Comparison of ENCODE assay signal across 29 mouse cellular contexts in genomic region chr15:100379658-100380057, GRCm38 (mm10). TPM values are rescaled to one million over a fixed set of nuclear protein-coding genes. Genes with fewer than 3 reads are reported as not detected.
A peak's percentile ranks its signal among the peaks of the same experiment; 100 is the strongest.
DNase-seq lines count a peak whose midpoint lies in the region; ATAC-seq and TF ChIP-seq lines count a peak whose summit lies in the region.
"Had no signal": no experiment of that assay in that cellular context is flagged by ENCODE, and none has a peak within 500 bp of the region (broad histone marks: within the 10 kb centered on the region; RNA-seq: fewer than 3 reads in every experiment).

No protein-coding gene starts in this region.

- in situ Hi-C loops in CH12.LX (cut with MboI; ENCODE audit: low pct_ligation_motif_present, low pct_unique_long_range_greater_than_20kb, low sequenced_read_pairs), result loop anchor here (5.0 kb wide), 1 partner anchor 73 kb away; no protein-coding TSS in a partner anchor

- no peak overlapping the region for H3K4me3 ChIP-seq in forebrain, embryonic 11.5 days (ENCODE audit: low read depth, low read length)
- no peak overlapping the region for H3K4me3 ChIP-seq in forebrain, embryonic 16.5 days (replicated peaks; ENCODE audit: low read length)
- H3K4me3 ChIP-seq in lung, postnatal 0 days (ENCODE audit: low read depth, low read length), result no peak overlapping the region
- peak overlapping the region in 1 of 3 experiments; percentile 19 for H3K4me3 ChIP-seq in CH12.LX (replicated peaks in 1 of 3; ENCODE audit: low read depth in 2 of 3, low read length in 2 of 3, poor library complexity in 1 of 3)
- H3K4me3 ChIP-seq in thymus, adult 2 months (ENCODE audit: control insufficient read depth, insufficient read depth, low read length), result no peak overlapping the region
- H3K4me3 ChIP-seq: embryonic facial prominence, embryonic 13.5 days; embryonic facial prominence, embryonic 15.5 days; erythroblast, embryonic 14.5 days; forebrain, embryonic 10.5 days; forebrain, embryonic 13.5 days; forebrain, embryonic 15.5 days had no signal

- 91% methylated on average over 8 of the region's 8 CpGs for WGBS in forebrain, embryonic 11.5 days
- 91% methylated on average over 8 of the region's 8 CpGs for WGBS in forebrain, embryonic 16.5 days
- 59% methylated on average over 8 of the region's 8 CpGs for WGBS in lung, postnatal 0 days
- WGBS in thymus, adult 2 months, result 91% methylated on average over 8 of the region's 8 CpGs

- no peaks in the 10 kb centered on the region for H3K79me2 ChIP-seq in CH12.LX (replicated peaks; ENCODE audit: control insufficient read depth, extremely low read depth, insufficient read depth, poor library complexity, severe bottlenecking)

- H3K4me2 ChIP-seq in forebrain, embryonic 11.5 days (ENCODE audit: low read depth, low read length, severe bottlenecking), result no peak overlapping the region
- no peak overlapping the region for H3K4me2 ChIP-seq in forebrain, embryonic 16.5 days (ENCODE audit: low read length)
- H3K4me2 ChIP-seq in lung, postnatal 0 days (replicated peaks; ENCODE audit: low read depth, low read length), result no peak overlapping the region
- H3K4me2 ChIP-seq in CH12.LX (ENCODE audit: insufficient read depth, low read depth, poor library complexity, severe bottlenecking), result peak overlapping the region; percentile 61
- H3K4me2 ChIP-seq: embryonic facial prominence, embryonic 13.5 days; embryonic facial prominence, embryonic 15.5 days; forebrain, embryonic 13.5 days; forebrain, embryonic 15.5 days had no signal

- H3K4me1 ChIP-seq in forebrain, embryonic 11.5 days (replicated peaks; ENCODE audit: control insufficient read depth, insufficient read depth, low read length), result no peaks in the 10 kb centered on the region
- H3K4me1 ChIP-seq in forebrain, embryonic 16.5 days (replicated peaks; ENCODE audit: control insufficient read depth, insufficient read depth, low read length), result no peaks in the 10 kb centered on the region
- no peaks in the 10 kb centered on the region for H3K4me1 ChIP-seq in lung, postnatal 0 days (ENCODE audit: insufficient read depth, low read depth, low read length)
- peaks cover 0 to 3% of the 10 kb centered on the region in 2 experiments; a peak in 2 of 4 replicates for H3K4me1 ChIP-seq in CH12.LX (ENCODE audit: control insufficient read depth in 1 of 2, insufficient read depth in 2 of 2)
- no peaks in the 10 kb centered on the region for H3K4me1 ChIP-seq in thymus, adult 2 months (replicated peaks; ENCODE audit: control insufficient read depth, insufficient read depth, low read length)
- H3K4me1 ChIP-seq: embryonic facial prominence, embryonic 15.5 days; forebrain, embryonic 10.5 days; forebrain, embryonic 13.5 days; forebrain, embryonic 15.5 days had no signal

- no peak for TF ChIP-seq CTCF in lung, postnatal 0 days (IDR thresholded peaks at IDR 0.05)
- no peak for TF ChIP-seq CTCF in CH12.LX (conservative IDR thresholded peaks at IDR 0.05 in 1 of 2, IDR thresholded peaks at IDR 0.05 in 1 of 2; ENCODE audit: low read depth in 2 of 2, low read length in 2 of 2)
- TF ChIP-seq CTCF in thymus, adult 2 months (IDR thresholded peaks at IDR 0.05; ENCODE audit: borderline replicate concordance, control insufficient read depth, extremely low read depth, insufficient read depth, low read length, poor library complexity), result no peak

- no peaks in the 10 kb centered on the region for H3K27me3 ChIP-seq in forebrain, embryonic 11.5 days (ENCODE audit: control insufficient read depth, insufficient read depth, low read length)
- H3K27me3 ChIP-seq in forebrain, embryonic 16.5 days (replicated peaks; ENCODE audit: control insufficient read depth, insufficient read depth, low read length), result no peaks in the 10 kb centered on the region
- H3K27me3 ChIP-seq in lung, postnatal 0 days (replicated peaks; ENCODE audit: insufficient read depth, low read length), result no peaks in the 10 kb centered on the region
- H3K27me3 ChIP-seq in CH12.LX (replicated peaks), result no peaks in the 10 kb centered on the region
- no peaks in the 10 kb centered on the region for H3K27me3 ChIP-seq in thymus, adult 2 months (ENCODE audit: control insufficient read depth, insufficient read depth, low read length)
- H3K27me3 ChIP-seq: embryonic facial prominence, embryonic 13.5 days; embryonic facial prominence, embryonic 15.5 days; forebrain, embryonic 13.5 days; forebrain, embryonic 15.5 days had no signal

- no peak for TF ChIP-seq RAD21 in CH12.LX (IDR thresholded peaks at IDR 0.05; ENCODE audit: low read depth, low read length)

- DNase-seq in forebrain, embryonic 11.5 days (ENCODE audit: low spot score), result peak; percentile 23
- DNase-seq in lung, postnatal 0 days (ENCODE audit: low spot score), result peak; percentile 65
- DNase-seq in lung, postnatal 25 days (ENCODE audit: low spot score), result no peak
- peak; percentile 9 for DNase-seq in CH12.LX (ENCODE audit: extremely low read depth)
- DNase-seq in thymus, adult 2 months, result no peak
- DNase-seq: adrenal gland, adult 2 months; adrenal gland, postnatal 10 days; adrenal gland, postnatal 25 days; B cell, adult 2 months; cerebellum, adult 11 months; cerebellum, adult 18-20 months; cerebellum, adult 8-10 months; cerebellum, adult 9-11 months; cerebellum, postnatal 14 days; cerebellum, postnatal 36 days; embryo, embryonic 11 days had no signal

- no peak overlapping the region for H3K9ac ChIP-seq in forebrain, embryonic 11.5 days (ENCODE audit: low read length)
- no peak overlapping the region for H3K9ac ChIP-seq in forebrain, embryonic 16.5 days (replicated peaks; ENCODE audit: low read depth, low read length)
- no peak overlapping the region for H3K9ac ChIP-seq in lung, postnatal 0 days (replicated peaks; ENCODE audit: low read depth)
- no peak overlapping the region for H3K9ac ChIP-seq in CH12.LX (ENCODE audit: insufficient read depth, low read depth)
- H3K9ac ChIP-seq: embryonic facial prominence, embryonic 13.5 days; embryonic facial prominence, embryonic 15.5 days; forebrain, embryonic 13.5 days; forebrain, embryonic 15.5 days had no signal

- H3K36me3 ChIP-seq in forebrain, embryonic 11.5 days (ENCODE audit: control insufficient read depth, insufficient read depth, low read length), result no peaks in the 10 kb centered on the region
- H3K36me3 ChIP-seq in forebrain, embryonic 16.5 days (ENCODE audit: control insufficient read depth, insufficient read depth), result no peaks in the 10 kb centered on the region
- no peaks in the 10 kb centered on the region for H3K36me3 ChIP-seq in lung, postnatal 0 days (ENCODE audit: insufficient read depth, low read length)
- no peaks in the 10 kb centered on the region for H3K36me3 ChIP-seq in CH12.LX (replicated peaks in 1 of 2; ENCODE audit: control insufficient read depth in 1 of 2, insufficient read depth in 1 of 2, low read length in 1 of 2)
- H3K36me3 ChIP-seq in thymus, adult 2 months (ENCODE audit: control insufficient read depth, insufficient read depth, low read length), result no peaks in the 10 kb centered on the region
- H3K36me3 ChIP-seq: embryonic facial prominence, embryonic 13.5 days; embryonic facial prominence, embryonic 15.5 days; forebrain, embryonic 10.5 days; forebrain, embryonic 15.5 days had no signal

- H3K9me3 ChIP-seq in forebrain, embryonic 11.5 days (ENCODE audit: control insufficient read depth, low read length), result no peaks in the 10 kb centered on the region
- no peaks in the 10 kb centered on the region for H3K9me3 ChIP-seq in forebrain, embryonic 16.5 days (ENCODE audit: control insufficient read depth, low read length)
- H3K9me3 ChIP-seq in lung, postnatal 0 days (ENCODE audit: low read length), result no peaks in the 10 kb centered on the region
- no peaks in the 10 kb centered on the region for H3K9me3 ChIP-seq in CH12.LX (replicated peaks; ENCODE audit: low read length)
- H3K9me3 ChIP-seq: embryonic facial prominence, embryonic 13.5 days; embryonic facial prominence, embryonic 15.5 days; forebrain, embryonic 10.5 days; forebrain, embryonic 13.5 days; forebrain, embryonic 15.5 days had no signal

- no peak for ATAC-seq in forebrain, embryonic 11.5 days (replicated peaks; ENCODE audit: low FRiP score)
- no peak for ATAC-seq in forebrain, embryonic 16.5 days
- ATAC-seq in lung, postnatal 0 days, result peak; percentile 72
- ATAC-seq: CD4-positive, CD25-positive, alpha-beta regulatory T cell, adult 4 months; forebrain, embryonic 13.5 days; forebrain, embryonic 15.5 days had no signal

- dilution Hi-C loops in CH12.LX (cut with MboI; ENCODE audit: extremely low pct_ligation_motif_present, extremely low pct_unique_long_range_greater_than_20kb, low sequenced_read_pairs), result no loop called here

- no peak overlapping the region for H3K27ac ChIP-seq in forebrain, embryonic 11.5 days (ENCODE audit: low read depth, low read length)
- H3K27ac ChIP-seq in forebrain, embryonic 16.5 days (ENCODE audit: low read length), result no peak overlapping the region
- H3K27ac ChIP-seq in lung, postnatal 0 days (ENCODE audit: low read length), result no peak overlapping the region
- H3K27ac ChIP-seq in CH12.LX (ENCODE audit: insufficient read depth, low read depth), result no peak overlapping the region
- H3K27ac ChIP-seq in thymus, adult 2 months (ENCODE audit: control insufficient read depth, insufficient read depth, low read length), result no peak overlapping the region
- H3K27ac ChIP-seq: embryonic facial prominence, embryonic 13.5 days; embryonic facial prominence, embryonic 15.5 days; forebrain, embryonic 10.5 days; forebrain, embryonic 13.5 days; forebrain, embryonic 15.5 days had no signal

- TF ChIP-seq EP300 in lung, postnatal 0 days (IDR thresholded peaks at IDR 0.05), result no peak
- peak; percentile 30; the same call in 1 of the 2 replicates for TF ChIP-seq EP300 in CH12.LX (IDR thresholded peaks at IDR 0.05; ENCODE audit: low read length)

- no peak for TF ChIP-seq POLR2A in CH12.LX (IDR thresholded peaks at IDR 0.05; ENCODE audit: low read depth, low read length)
- no peak for TF ChIP-seq POLR2A in thymus, adult 2 months (IDR thresholded peaks at IDR 0.05; ENCODE audit: control insufficient read depth, extremely low read depth, insufficient read depth, low read length, poor library complexity)

RNA-seq across cellular contexts. Expression of gene Higd1c, which starts 15.3 kb away (rescaled TPM):
- not detected in 2 replicates for polyA plus RNA-seq in forebrain, embryonic 11.5 days (2014; fragmentation: Nextera tagmentation; extraction: Ambion mirVana)
- not detected in 2 replicates for polyA plus RNA-seq in forebrain, embryonic 16.5 days (2015; fragmentation: Nextera tagmentation; extraction: Ambion mirVana)
- not detected in 2 replicates for polyA plus RNA-seq in lung, postnatal 0 days (2015; fragmentation: Nextera tagmentation; extraction: Ambion mirVana)
- total RNA-seq in CH12.LX (2012; rRNA removed) (not detected in 2 replicates), CH12.LX (2014; rRNA removed) (not detected in 2 replicates)
- polyA plus RNA-seq in CH12.LX (2012; ENCODE audit: insufficient read length, low read depth), result not detected in 2 replicates
- polyA plus RNA-seq in thymus, adult 2 months (2012; rRNA removed), result not detected in 2 replicates
- total RNA-seq: common myeloid progenitor, adult 5-6 weeks; ES-E14; MEL had no signal
- polyA plus RNA-seq: adrenal gland, adult 2 months; brain, embryonic 14.5 days; CD4-positive, CD25-positive, alpha-beta regulatory T cell, adult 4 months; embryonic facial prominence, embryonic 11.5 days; embryonic facial prominence, embryonic 13.5 days; embryonic facial prominence, embryonic 15.5 days; erythroblast, embryonic 14.5 days; forebrain, embryonic 10.5 days; forebrain, embryonic 13.5 days; forebrain, embryonic 15.5 days had no signal

RNA-seq across cellular contexts. Expression of gene Mettl7a2, which starts 26.7 kb away (rescaled TPM):
- not detected in 2 replicates for polyA plus RNA-seq in forebrain, embryonic 11.5 days (2014; fragmentation: Nextera tagmentation; extraction: Ambion mirVana)
- not detected in 2 replicates for polyA plus RNA-seq in forebrain, embryonic 16.5 days (2015; fragmentation: Nextera tagmentation; extraction: Ambion mirVana)
- polyA plus RNA-seq in lung, postnatal 0 days (2015; fragmentation: Nextera tagmentation; extraction: Ambion mirVana), result 0.11 and 0.19 TPM in 2 replicates
- total RNA-seq in CH12.LX (2012; rRNA removed), result not detected in 2 replicates
- total RNA-seq in CH12.LX (2014; rRNA removed), result not detected in 2 replicates
- not detected in 2 replicates for polyA plus RNA-seq in CH12.LX (2012; ENCODE audit: insufficient read length, low read depth)
- not detected in 2 replicates for polyA plus RNA-seq in thymus, adult 2 months (2012; rRNA removed)
- total RNA-seq: common myeloid progenitor, adult 5-6 weeks; MEL had no signal
- polyA plus RNA-seq: adrenal gland, adult 2 months; brain, embryonic 14.5 days; CD4-positive, CD25-positive, alpha-beta regulatory T cell, adult 4 months; embryonic facial prominence, embryonic 11.5 days; embryonic facial prominence, embryonic 13.5 days; embryonic facial prominence, embryonic 15.5 days; erythroblast, embryonic 14.5 days; forebrain, embryonic 10.5 days; forebrain, embryonic 13.5 days; forebrain, embryonic 15.5 days had no signal

RNA-seq across cellular contexts. Expression of gene Methig1, which starts 26.7 kb away (rescaled TPM):
- polyA plus RNA-seq in forebrain, embryonic 11.5 days (2014; fragmentation: Nextera tagmentation; extraction: Ambion mirVana), result not detected in 2 replicates
- polyA plus RNA-seq in forebrain, embryonic 16.5 days (2015; fragmentation: Nextera tagmentation; extraction: Ambion mirVana), result not detected in 2 replicates
- not detected in 2 replicates for polyA plus RNA-seq in lung, postnatal 0 days (2015; fragmentation: Nextera tagmentation; extraction: Ambion mirVana)
- total RNA-seq in CH12.LX (2012; rRNA removed) (not detected in 2 replicates), CH12.LX (2014; rRNA removed) (not detected in 2 replicates)
- not detected in 2 replicates for polyA plus RNA-seq in CH12.LX (2012; ENCODE audit: insufficient read length, low read depth)
- polyA plus RNA-seq in thymus, adult 2 months (2012; rRNA removed), result not detected in 2 replicates
- total RNA-seq: common myeloid progenitor, adult 5-6 weeks; MEL had no signal
- polyA plus RNA-seq: adrenal gland, adult 2 months; brain, embryonic 14.5 days; CD4-positive, CD25-positive, alpha-beta regulatory T cell, adult 4 months; embryonic facial prominence, embryonic 13.5 days; embryonic facial prominence, embryonic 15.5 days; erythroblast, embryonic 14.5 days; forebrain, embryonic 10.5 days; forebrain, embryonic 13.5 days; forebrain, embryonic 15.5 days had no signal

RNA-seq across cellular contexts. Expression of gene Gm5475, which starts 42.3 kb away (rescaled TPM):
- not detected in 2 replicates for polyA plus RNA-seq in forebrain, embryonic 11.5 days (2014; fragmentation: Nextera tagmentation; extraction: Ambion mirVana)
- 0.09 TPM in 2 replicates for polyA plus RNA-seq in forebrain, embryonic 16.5 days (2015; fragmentation: Nextera tagmentation; extraction: Ambion mirVana)
- 0.11 and 0.12 TPM in 2 replicates for polyA plus RNA-seq in lung, postnatal 0 days (2015; fragmentation: Nextera tagmentation; extraction: Ambion mirVana)
- not detected in 2 replicates for total RNA-seq in CH12.LX (2012; rRNA removed)
- not detected in 2 replicates for total RNA-seq in CH12.LX (2014; rRNA removed)
- not detected in 2 replicates for polyA plus RNA-seq in CH12.LX (2012; ENCODE audit: insufficient read length, low read depth)
- 0.04 and 0.05 TPM in 2 replicates for polyA plus RNA-seq in thymus, adult 2 months (2012; rRNA removed)
- total RNA-seq: adrenal gland, adult 2 months; adrenal gland, postnatal 25 days; common myeloid progenitor, adult 5-6 weeks; ES-E14 had no signal
- polyA plus RNA-seq: CD4-positive, CD25-positive, alpha-beta regulatory T cell, adult 4 months; embryonic facial prominence, embryonic 13.5 days; erythroblast, embryonic 14.5 days; forebrain, embryonic 13.5 days had no signal

RNA-seq across cellular contexts. Expression of gene Mettl7a3, which starts 44.9 kb away (rescaled TPM):
- polyA plus RNA-seq in forebrain, embryonic 11.5 days (2014; fragmentation: Nextera tagmentation; extraction: Ambion mirVana), result not detected in 2 replicates
- polyA plus RNA-seq in forebrain, embryonic 16.5 days (2015; fragmentation: Nextera tagmentation; extraction: Ambion mirVana), result not detected in 2 replicates
- 0.12 TPM in 2 replicates for polyA plus RNA-seq in lung, postnatal 0 days (2015; fragmentation: Nextera tagmentation; extraction: Ambion mirVana)
- total RNA-seq in CH12.LX (2012; rRNA removed) (0.17 TPM in 1 of 2 replicates, not detected in the other), CH12.LX (2014; rRNA removed) (not detected in 2 replicates)
- polyA plus RNA-seq in CH12.LX (2012; ENCODE audit: insufficient read length, low read depth), result 0.33 and 0.70 TPM in 2 replicates
- 0.05 TPM in 1 of 2 replicates, not detected in the other for polyA plus RNA-seq in thymus, adult 2 months (2012; rRNA removed)
- total RNA-seq: adrenal gland, postnatal 25 days; common myeloid progenitor, adult 5-6 weeks had no signal
- polyA plus RNA-seq: erythroblast, embryonic 14.5 days; forebrain, embryonic 10.5 days; forebrain, embryonic 13.5 days; forebrain, embryonic 15.5 days had no signal

Comparison
In these comparisons a context has a peak if more than half of its experiments do, and no peak if none do; other contexts are left out.
1. DNase-seq: peak in forebrain, embryonic 11.5 days (single experiment), lung, postnatal 0 days (single experiment) and CH12.LX (single experiment); none in lung, postnatal 25 days (single experiment) and thymus, adult 2 months (single experiment).